Mouse (Mus musculus) midbrain, embryonic 14.5 days (tissue): ENCODE data around the gene Mup4. TPM values are rescaled to one million over a fixed set of nuclear protein-coding genes. Genes with fewer than 3 reads are reported as not detected.
"Not testable (repeated sequence)": the region's sequence is repeated elsewhere in the genome, so short reads cannot be mapped to it uniquely, and the experiment has no call there.

ENCODE experiments used
- ATAC-seq: fragments of 200-750 bp; cut with Nextera tagmentation; 2 replicates; pipeline ENCODE4 v1.8.0; 2017; ENCODE audit warnings: moderate number of reproducible peaks, moderate library complexity; ENCODE audit not compliant: low FRiP score, low TSS enrichment
- DNase-seq: peaks from one replicate; pipeline ENCODE4 v3.0.0-alpha.2; 2015
- H3K27ac ChIP-seq: fragments of 300-500 bp; sonication (generic); replicated peaks from 2 replicates; pipeline ENCODE4 v1.5.1; 2014; ENCODE audit warnings: mild to moderate bottlenecking, low read depth, low read length, moderate library complexity
- H3K27me3 ChIP-seq: fragments of 300-500 bp; sonication (generic); 2 replicates; pipeline ENCODE4 v1.6.1; 2014; ENCODE audit warnings: low read length, control low read depth, mixed read lengths; ENCODE audit not compliant: control insufficient read depth, insufficient read depth
- H3K36me3 ChIP-seq: fragments of 300-500 bp; sonication (generic); 2 replicates; pipeline ENCODE4 v1.6.1; 2014; ENCODE audit warnings: low read length, control low read depth; ENCODE audit not compliant: control insufficient read depth, insufficient read depth
- H3K4me1 ChIP-seq: fragments of 300-500 bp; sonication (generic); 2 replicates; pipeline ENCODE4 v1.6.1; 2014; ENCODE audit warnings: mild to moderate bottlenecking, antibody characterized with exemption, low read length, control low read depth; ENCODE audit not compliant: control insufficient read depth, insufficient read depth
- H3K4me2 ChIP-seq: fragments of 300-500 bp; sonication (generic); 2 replicates; pipeline ENCODE4 v1.6.1; 2014; ENCODE audit warnings: mild to moderate bottlenecking, low read length, moderate library complexity
- H3K4me3 ChIP-seq: fragments of 300-500 bp; sonication (generic); replicated peaks from 2 replicates; pipeline ENCODE4 v1.5.1; 2014; ENCODE audit warnings: low read depth, low read length
- H3K9ac ChIP-seq: fragments of 300-500 bp; sonication (generic); replicated peaks from 2 replicates; pipeline ENCODE4 v1.6.1; 2014; ENCODE audit warnings: mild to moderate bottlenecking, low read length, moderate library complexity
- H3K9me3 ChIP-seq: fragments of 300-500 bp; sonication (generic); 2 replicates; pipeline ENCODE4 v1.6.1; 2016; ENCODE audit warnings: low read length, control low read depth, mixed read lengths; ENCODE audit not compliant: control insufficient read depth
- WGBS: fragments of 180-500 bp; shearing (Covaris S2); extraction: QIAGEN DNeasy Blood & Tissue Kit; methylation state at CpG from one replicate; pipeline ENCODE4 v1.1.7; 2014; 5-methylcytosine and 5-hydroxymethylcytosine counted together
- polyA plus RNA-seq: library from polyadenylated mRNA; unstranded; fragments of >200 nt; fragmentation: Nextera tagmentation; extraction: Ambion mirVana; gene quantifications from 2 replicates; pipeline ENCODE4 v1.2.1, GENCODE M21; 2014

Mup4 gene
- polyA plus RNA-seq, result not detected in 2 replicates

GRCm38 (mm10) chr4:59960610-59961009 lies at the start of gene Mup4:
Gene Mup4 (minus strand): TSS chr4:59960710.
- H3K36me3 ChIP-seq, result no peaks in the 10 kb centered on the region
- no peaks in the 10 kb centered on the region for H3K27me3 ChIP-seq
- H3K9ac ChIP-seq, result no peak within 1 kb of the TSS
- WGBS, result 79% methylated on average over 3 of the region's 3 CpGs
- no peak within 1 kb of the TSS for H3K4me2 ChIP-seq
- no peaks in the 10 kb centered on the region for H3K9me3 ChIP-seq
- no peak for DNase-seq
- no peak for ATAC-seq
- H3K4me3 ChIP-seq, result no peak within 1 kb of the TSS
- H3K27ac ChIP-seq, result no peak within 1 kb of the TSS
- no peaks in the 10 kb centered on the region for H3K4me1 ChIP-seq

DNA sequence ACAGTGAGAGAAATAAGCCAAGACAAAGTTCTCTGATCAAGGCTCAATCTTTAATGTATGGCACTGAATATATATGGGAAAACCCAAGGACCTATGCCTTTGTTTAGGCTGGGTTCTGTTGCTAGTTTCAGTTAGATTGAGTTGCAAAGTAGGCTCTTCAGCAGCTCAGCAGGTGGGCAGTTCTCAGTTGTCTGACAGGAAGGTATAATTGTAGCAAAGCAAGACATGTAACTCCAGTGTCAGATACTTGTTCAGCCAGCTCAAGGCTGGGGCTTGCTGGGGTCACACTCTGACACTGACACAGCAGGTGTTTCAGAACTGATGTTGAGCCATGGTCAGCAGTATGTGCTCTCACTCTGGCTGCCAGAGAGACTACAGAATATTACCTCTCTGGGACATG lies 37.4 kb upstream of the Mup4 start:
- not testable (repeated sequence) for H3K9ac ChIP-seq, H3K27me3 ChIP-seq, H3K4me2 ChIP-seq, H3K27ac ChIP-seq, DNase-seq, H3K4me3 ChIP-seq, H3K4me1 ChIP-seq, ATAC-seq, H3K36me3 ChIP-seq, H3K9me3 ChIP-seq

DNA sequence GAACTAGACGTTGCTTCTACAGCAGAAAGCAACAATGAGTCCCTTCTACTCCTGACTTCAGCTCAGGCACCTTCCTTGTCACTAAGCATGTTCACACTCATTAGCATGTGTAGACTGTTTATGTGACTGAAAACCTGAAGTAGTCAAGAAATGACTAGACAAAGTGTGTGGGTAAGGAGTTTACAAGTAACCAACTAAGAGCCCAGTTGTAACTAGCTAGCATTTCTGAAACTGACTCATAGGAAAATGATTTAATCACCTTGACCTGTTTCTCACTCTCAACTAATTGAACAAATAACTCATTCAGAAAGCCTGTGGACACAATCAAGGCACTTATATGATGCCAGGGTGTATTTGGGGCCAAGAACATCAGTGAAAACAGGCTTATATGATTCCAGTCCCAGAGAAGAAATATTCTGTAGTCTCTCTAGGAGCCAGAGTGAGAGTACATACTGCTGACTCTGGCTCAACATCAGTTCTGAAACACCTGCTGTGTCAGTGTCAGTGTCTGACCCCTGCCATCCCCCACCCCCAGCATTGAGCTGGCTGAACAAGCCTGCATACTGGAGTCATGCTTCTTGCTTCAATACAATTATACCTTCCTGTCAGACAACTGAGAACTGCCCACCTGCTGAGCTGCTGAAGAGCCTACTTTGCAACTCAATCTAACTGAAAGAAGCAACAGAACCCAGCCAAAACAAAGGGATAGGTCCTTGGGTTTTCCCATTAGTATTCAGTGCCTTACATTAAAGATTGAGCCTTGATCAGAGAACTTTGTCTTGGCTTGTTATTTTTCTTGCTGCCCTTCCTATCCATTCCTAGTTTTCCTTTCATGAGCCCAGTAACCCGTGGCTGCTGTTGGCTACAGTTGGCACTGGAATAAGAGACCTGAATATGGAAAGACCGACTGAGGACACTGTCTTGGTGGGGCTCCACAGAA lies 3.2 kb upstream of the Mup4 start, which contains the start of gene Mup6:
Gene Mup6, plus strand, starts transcription at position 890 of the 940 bp plus-strand sequence.
- Histone ChIP-seq H3K27me3 (no peaks in the 10 kb centered on the region), H3K4me1 (no peaks in the 10 kb centered on the region), H3K9ac (no peak within 1 kb of the TSS), H3K4me3 (no peak within 1 kb of the TSS), H3K36me3 (no peaks in the 10 kb centered on the region), H3K27ac (no peak within 1 kb of the TSS), H3K4me2 (no peak within 1 kb of the TSS), H3K9me3 (no peaks in the 10 kb centered on the region)
- DNase-seq, result no peak
- WGBS, result 20% methylated on average over 3 of the region's 3 CpGs
- ATAC-seq, result no peak

DNA sequence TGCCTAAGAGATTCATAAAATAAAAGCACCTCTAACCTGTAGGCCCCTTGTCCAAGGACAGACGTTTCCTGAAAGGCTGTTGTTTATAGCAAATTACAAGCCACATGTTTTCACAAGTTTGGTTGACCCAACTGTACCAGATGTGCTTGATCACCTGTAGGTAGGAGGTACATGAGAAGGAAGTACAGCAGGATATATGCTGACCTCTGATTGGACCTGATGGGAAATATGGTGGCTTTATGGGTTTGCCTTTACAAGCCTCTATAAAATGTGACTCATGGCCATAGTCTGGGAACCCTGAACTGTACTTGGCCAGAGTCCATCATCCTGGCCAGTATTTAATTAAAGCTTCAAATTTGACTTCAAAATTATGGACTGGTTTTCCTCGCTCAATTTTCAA lies 23.0 kb downstream of the Mup4 start:
- WGBS, result 81% methylated on average over 2 of the region's 2 CpGs
- no peak for ATAC-seq
- H3K9me3 ChIP-seq, result no peaks in the 10 kb centered on the region

DNA sequence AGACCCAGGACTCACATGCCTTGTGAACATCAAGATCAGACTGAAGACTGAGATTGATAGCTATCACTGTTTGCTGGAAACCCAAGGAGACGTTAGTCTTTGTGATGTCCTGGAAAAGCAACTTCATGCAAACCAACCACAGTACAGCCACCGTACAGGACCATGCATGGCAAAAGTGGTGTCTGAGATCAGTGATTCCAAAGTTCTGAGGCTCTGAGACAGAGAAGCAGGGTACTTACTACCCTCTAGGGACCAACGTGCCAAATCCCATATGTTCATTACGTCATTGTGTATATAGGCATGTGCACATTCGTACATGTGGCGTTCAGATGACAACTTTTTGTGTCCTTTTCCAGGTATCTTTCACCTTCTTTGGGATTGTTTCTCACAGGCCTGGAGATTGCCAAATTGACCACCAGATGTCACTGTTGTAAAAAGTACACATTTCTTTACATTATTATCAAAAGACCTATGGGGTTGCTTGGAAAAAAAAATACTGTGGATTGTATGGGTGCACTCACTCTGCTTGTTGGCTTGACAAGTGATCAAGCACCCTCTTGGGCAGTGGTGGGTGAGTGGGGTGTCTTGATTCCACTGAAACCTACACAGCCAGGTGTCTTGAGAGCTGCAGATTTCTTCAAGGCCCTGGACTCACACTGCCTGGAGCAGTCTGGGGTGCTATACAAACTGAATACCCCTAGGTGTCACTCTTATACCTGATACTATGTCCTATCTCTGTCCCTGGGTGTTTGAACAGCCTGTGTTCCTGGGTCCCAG lies 27.8 kb downstream of the Mup4 start:
- WGBS, result 57% methylated on average over 6 of the region's 6 CpGs
- peak; percentile 62 for ATAC-seq

More for the DNA sequence above, 23.0 kb downstream of the Mup4 start:
- Histone ChIP-seq H3K9ac (no peak overlapping the region), H3K27me3 (no peaks in the 10 kb centered on the region), H3K4me1 (no peaks in the 10 kb centered on the region), H3K4me3 (no peak overlapping the region), H3K27ac (no peak overlapping the region), H3K36me3 (no peaks in the 10 kb centered on the region), H3K4me2 (no peak overlapping the region)
- DNase-seq, result no peak

GRCm38 (mm10) chr4:59928347-59928746 lies 32.2 kb downstream of the Mup4 start:
- H3K9ac ChIP-seq, result no peak overlapping the region
- WGBS, result 28% methylated on average over 6 of the region's 6 CpGs
- DNase-seq (peak; percentile 63), ATAC-seq (no peak)
- no peaks in the 10 kb centered on the region for H3K36me3 ChIP-seq
- H3K9me3 ChIP-seq, result no peaks in the 10 kb centered on the region
- H3K4me2 ChIP-seq, result no peak overlapping the region
- no peak overlapping the region for H3K27ac ChIP-seq
- no peaks in the 10 kb centered on the region for H3K27me3 ChIP-seq
- no peak overlapping the region for H3K4me3 ChIP-seq
- no peaks in the 10 kb centered on the region for H3K4me1 ChIP-seq

More for the DNA sequence above, 27.8 kb downstream of the Mup4 start:
- Histone ChIP-seq H3K4me1 (no peaks in the 10 kb centered on the region), H3K9me3 (no peaks in the 10 kb centered on the region), H3K4me3 (no peak overlapping the region), H3K9ac (no peak overlapping the region), H3K27me3 (no peaks in the 10 kb centered on the region), H3K4me2 (no peak overlapping the region), H3K27ac (no peak overlapping the region), H3K36me3 (no peaks in the 10 kb centered on the region)
- DNase-seq, result peak; percentile 70

- Histone ChIP-seq H3K27ac (no peak overlapping the region), H3K4me1 (no peaks in the 10 kb centered on the region), H3K27me3 (no peaks in the 10 kb centered on the region), H3K4me3 (no peak overlapping the region), H3K9me3 (no peaks in the 10 kb centered on the region), H3K4me2 (no peak overlapping the region), H3K36me3 (no peaks in the 10 kb centered on the region), H3K9ac (no peak overlapping the region)
- DNase-seq, result no peak
- WGBS, result 90% methylated on average over 3 of the region's 3 CpGs
- no peak for ATAC-seq
Observed at GRCm38 (mm10) chr4:59927666-59928065, 32.8 kb downstream of the Mup4 start.

GRCm38 (mm10) chr4:59925082-59925481 lies 35.4 kb downstream of the Mup4 start:
- ATAC-seq (no peak), DNase-seq (no peak)
- H3K9me3 ChIP-seq, result no peaks in the 10 kb centered on the region
- H3K9ac ChIP-seq, result no peak overlapping the region
- H3K36me3 ChIP-seq, result no peaks in the 10 kb centered on the region
- WGBS, result 85% methylated on average over 9 of the region's 9 CpGs
- H3K27me3 ChIP-seq, result no peaks in the 10 kb centered on the region
- no peak overlapping the region for H3K27ac ChIP-seq
- no peak overlapping the region for H3K4me3 ChIP-seq
- H3K4me1 ChIP-seq, result no peaks in the 10 kb centered on the region
- no peak overlapping the region for H3K4me2 ChIP-seq
